Mouse (Mus musculus): ENCODE data around the gene Tshz2. TPM values are rescaled to one million over a fixed set of nuclear protein-coding genes. Genes with fewer than 3 reads are reported as not detected.

Tshz2 gene
- polyA plus RNA-seq, 1 experiment, result 6.2 TPM

DNA sequence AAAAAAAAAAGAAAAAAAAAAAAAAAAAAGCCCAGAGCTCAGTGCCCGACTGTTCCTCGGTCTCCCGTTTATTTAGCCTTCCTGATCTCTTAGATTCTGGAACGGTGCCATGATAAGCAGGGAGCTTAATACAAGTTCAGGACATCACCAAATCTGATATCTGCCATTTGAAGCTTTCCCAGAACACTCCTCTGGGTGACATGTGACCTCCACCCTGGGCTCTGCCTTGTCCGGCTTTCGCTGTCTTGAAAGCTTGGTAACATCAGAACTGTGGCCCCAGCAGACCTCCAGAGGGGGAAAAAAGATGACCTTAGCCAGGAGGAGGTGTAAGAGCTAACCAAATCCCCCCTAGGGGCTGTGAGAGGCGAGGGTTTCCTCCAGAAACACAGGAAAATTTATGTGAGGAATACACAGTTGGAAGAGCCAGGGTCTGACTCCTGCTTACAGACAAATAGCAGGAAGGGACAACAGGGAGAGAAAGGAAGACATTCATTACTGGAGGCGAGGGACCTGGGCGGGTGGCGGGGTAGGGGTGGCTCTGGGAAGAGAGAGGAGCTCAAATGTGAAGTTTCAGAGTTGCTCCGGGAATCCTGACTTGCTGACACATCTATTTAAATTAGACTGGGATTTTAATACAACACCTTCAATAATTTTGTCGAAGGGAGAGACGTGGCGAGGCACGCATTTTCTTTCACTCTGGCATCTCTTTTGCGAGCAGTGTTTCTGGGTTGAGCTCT lies 363.9 kb downstream of the Tshz2 start:
- no peaks in the 10 kb centered on the region for H3K4me1 ChIP-seq (ENCODE audit: control insufficient read depth, insufficient read depth, low read length)
- no peak overlapping the region for H3K4me3 ChIP-seq (replicated peaks; ENCODE audit: extremely low read depth, low read depth, low read length)
- DNase-seq, result no peak
- 39% methylated on average over 16 of the region's 16 CpGs for WGBS
- TF ChIP-seq POLR2A (IDR thresholded peaks at IDR 0.05; ENCODE audit: borderline replicate concordance, extremely low read depth, low read depth, low read length) (no peak), CTCF (IDR thresholded peaks at IDR 0.05; ENCODE audit: insufficient read depth, low read length) (no peak)

DNA sequence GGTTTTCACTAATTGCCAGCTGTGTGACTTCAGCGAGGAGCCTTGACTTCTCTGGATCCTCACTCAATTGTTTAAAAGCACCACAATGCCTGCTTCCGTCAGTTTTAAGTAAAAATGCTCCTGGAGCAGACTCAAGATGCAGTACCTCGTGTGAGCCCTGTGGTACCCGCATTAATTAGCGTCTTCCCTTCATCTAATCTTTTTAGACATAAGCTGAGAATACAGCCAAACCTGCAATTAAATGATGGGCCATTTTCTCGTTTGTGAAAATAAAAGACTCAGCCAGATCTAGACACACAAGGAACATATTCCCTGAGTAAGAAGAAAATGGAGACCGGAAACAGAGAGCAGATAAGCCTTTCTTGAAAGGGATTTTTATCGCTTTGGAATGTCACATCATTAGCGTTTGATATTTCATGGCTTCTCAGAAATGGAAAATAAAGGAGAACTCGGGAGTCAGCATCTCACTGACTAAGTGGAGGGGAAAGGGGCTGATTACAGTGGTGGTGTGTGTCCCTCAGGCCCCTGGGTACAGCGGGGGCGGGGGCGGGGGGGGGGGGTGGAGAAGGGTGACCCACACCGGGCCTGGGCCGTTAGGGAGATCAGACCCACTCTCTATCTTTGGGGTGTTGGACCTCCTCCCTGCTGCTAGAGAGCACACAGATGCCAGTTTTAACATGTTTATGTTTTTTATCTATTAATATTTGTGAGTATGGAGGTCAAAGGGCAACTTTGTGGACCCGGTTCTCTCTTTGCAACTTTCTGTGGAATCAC lies 364.6 kb downstream of the Tshz2 start:
- DNase-seq, result no peak
- WGBS, result 61% methylated on average over 16 of the region's 16 CpGs
- Histone ChIP-seq H3K4me1 (ENCODE audit: control insufficient read depth, insufficient read depth, low read length) (no peaks in the 10 kb centered on the region), H3K4me3 (replicated peaks; ENCODE audit: extremely low read depth, low read depth, low read length) (no peak overlapping the region)
- TF ChIP-seq CTCF (IDR thresholded peaks at IDR 0.05; ENCODE audit: insufficient read depth, low read length) (no peak), POLR2A (IDR thresholded peaks at IDR 0.05; ENCODE audit: borderline replicate concordance, extremely low read depth, low read depth, low read length) (no peak)

DNA sequence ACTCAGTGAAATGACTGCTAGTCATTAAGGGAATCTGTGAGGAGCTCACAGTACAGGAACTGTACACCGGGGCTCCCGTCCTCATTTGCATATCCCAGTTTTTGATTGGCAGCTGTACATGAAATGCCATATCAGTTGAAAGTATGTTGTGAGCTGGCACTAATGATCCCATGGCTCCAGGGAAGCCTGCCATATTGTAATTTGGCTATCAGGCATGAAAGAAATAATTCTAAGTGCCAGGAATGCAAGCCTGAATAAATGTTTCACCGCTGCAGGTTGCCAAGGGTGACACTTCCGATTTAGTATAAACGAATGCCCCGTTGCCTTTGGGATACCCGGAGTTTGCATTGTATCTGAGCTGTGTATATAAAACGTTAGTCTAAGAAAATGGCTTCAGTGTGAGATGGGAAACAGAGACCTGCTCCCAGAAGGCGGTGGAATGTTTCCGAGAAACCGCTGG lies 366.1 kb downstream of the Tshz2 start:
- TF ChIP-seq POLR2A (IDR thresholded peaks at IDR 0.05; ENCODE audit: borderline replicate concordance, extremely low read depth, low read depth, low read length) (no peak), CTCF (IDR thresholded peaks at IDR 0.05; ENCODE audit: insufficient read depth, low read length) (no peak)
- 38% methylated on average over 11 of the region's 11 CpGs for WGBS
- Histone ChIP-seq H3K4me3 (replicated peaks; ENCODE audit: extremely low read depth, low read depth, low read length) (no peak overlapping the region), H3K4me1 (ENCODE audit: control insufficient read depth, insufficient read depth, low read length) (no peaks in the 10 kb centered on the region)
- DNase-seq, result no peak

- DNase-seq, result peak; percentile 57
- 25% methylated on average over 25 of the region's 25 CpGs for WGBS
- H3K4me1 ChIP-seq (ENCODE audit: control insufficient read depth, insufficient read depth, low read length), result no peaks in the 10 kb centered on the region
- TF ChIP-seq CTCF (IDR thresholded peaks at IDR 0.05; ENCODE audit: insufficient read depth, low read length), result no peak
- no peak for TF ChIP-seq POLR2A (IDR thresholded peaks at IDR 0.05; ENCODE audit: borderline replicate concordance, extremely low read depth, low read depth, low read length)
- peak overlapping the region; percentile 45 for H3K4me3 ChIP-seq (replicated peaks; ENCODE audit: extremely low read depth, low read depth, low read length)
Measured at GRCm38 (mm10) chr2:170002594-170003504, 370.0 kb downstream of the Tshz2 start.

DNA sequence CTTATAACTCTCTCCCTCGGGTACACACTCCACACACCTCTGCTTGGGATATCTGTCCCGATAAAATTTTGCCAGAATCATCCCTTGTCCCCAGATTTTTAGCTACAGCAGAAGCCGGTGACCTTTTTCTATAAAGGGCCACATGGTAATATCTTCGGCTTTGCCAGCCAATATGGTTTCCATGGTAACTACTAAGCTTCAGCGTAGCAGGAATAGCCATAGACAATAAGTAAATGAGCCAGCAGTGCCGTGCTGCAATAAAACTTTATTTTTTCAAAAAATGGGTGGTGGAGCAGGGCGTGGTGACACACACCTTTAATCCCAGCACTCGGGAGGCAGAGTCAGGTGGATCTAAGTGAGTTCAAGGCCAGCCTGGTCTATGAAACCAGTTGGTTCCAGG lies 370.9 kb downstream of the Tshz2 start:
- TF ChIP-seq CTCF (IDR thresholded peaks at IDR 0.05; ENCODE audit: insufficient read depth, low read length) (no peak), POLR2A (IDR thresholded peaks at IDR 0.05; ENCODE audit: borderline replicate concordance, extremely low read depth, low read depth, low read length) (no peak)
- DNase-seq, result no peak
- WGBS, result 72% methylated on average over 8 of the region's 8 CpGs
- no peak overlapping the region for H3K4me3 ChIP-seq (replicated peaks; ENCODE audit: extremely low read depth, low read depth, low read length)
- no peaks in the 10 kb centered on the region for H3K4me1 ChIP-seq (ENCODE audit: control insufficient read depth, insufficient read depth, low read length)

- WGBS, result 70% methylated on average over 8 of the region's 8 CpGs
- no peak overlapping the region for H3K4me3 ChIP-seq (replicated peaks; ENCODE audit: extremely low read depth, low read depth, low read length)
- H3K4me1 ChIP-seq (ENCODE audit: control insufficient read depth, insufficient read depth, low read length), result no peaks in the 10 kb centered on the region
- DNase-seq, result no peak
- TF ChIP-seq CTCF (IDR thresholded peaks at IDR 0.05; ENCODE audit: insufficient read depth, low read length) (no peak), POLR2A (IDR thresholded peaks at IDR 0.05; ENCODE audit: borderline replicate concordance, extremely low read depth, low read depth, low read length) (no peak)
Measured at GRCm38 (mm10) chr2:170006829-170007228, 374.0 kb downstream of the Tshz2 start.

DNA sequence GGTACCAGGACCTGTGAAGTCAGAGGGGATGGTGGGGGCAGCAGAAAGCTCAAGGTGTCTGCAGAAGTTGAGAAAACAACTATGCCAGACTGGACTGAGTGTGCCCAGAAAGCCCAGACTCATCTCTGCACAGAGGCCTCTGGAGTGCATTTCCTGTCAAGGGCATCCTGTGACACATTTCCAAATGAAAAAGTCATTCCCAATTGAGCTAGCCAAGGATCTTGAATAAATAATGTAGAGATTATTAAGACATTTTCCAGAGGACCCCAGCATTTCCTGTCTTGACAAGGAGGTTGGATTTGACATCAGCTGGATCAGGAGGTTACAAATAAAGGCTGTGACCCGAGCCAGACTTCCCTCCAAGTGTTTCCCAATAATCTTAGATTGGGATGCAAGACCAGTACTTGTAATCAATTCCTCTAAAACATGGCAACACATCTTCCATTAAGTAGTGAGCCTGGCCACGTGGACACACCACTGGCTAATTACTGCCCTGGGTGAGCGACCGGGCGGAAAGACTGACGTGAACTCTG lies 374.7 kb downstream of the Tshz2 start:
- no peak overlapping the region for H3K4me3 ChIP-seq (replicated peaks; ENCODE audit: extremely low read depth, low read depth, low read length)
- 68% methylated on average over 6 of the region's 6 CpGs for WGBS
- H3K4me1 ChIP-seq (ENCODE audit: control insufficient read depth, insufficient read depth, low read length), result no peaks in the 10 kb centered on the region
- TF ChIP-seq CTCF (IDR thresholded peaks at IDR 0.05; ENCODE audit: insufficient read depth, low read length) (no peak), POLR2A (IDR thresholded peaks at IDR 0.05; ENCODE audit: borderline replicate concordance, extremely low read depth, low read depth, low read length) (no peak)
- no peak for DNase-seq

- 80% methylated on average over 11 of the region's 11 CpGs for WGBS
- Histone ChIP-seq H3K4me1 (ENCODE audit: control insufficient read depth, insufficient read depth, low read length) (no peaks in the 10 kb centered on the region), H3K4me3 (replicated peaks; ENCODE audit: extremely low read depth, low read depth, low read length) (no peak overlapping the region)
- TF ChIP-seq POLR2A (IDR thresholded peaks at IDR 0.05; ENCODE audit: borderline replicate concordance, extremely low read depth, low read depth, low read length) (no peak), CTCF (IDR thresholded peaks at IDR 0.05; ENCODE audit: insufficient read depth, low read length) (no peak)
- no peak for DNase-seq
Measured at GRCm38 (mm10) chr2:170009729-170010128, 376.9 kb downstream of the Tshz2 start.

GRCm38 (mm10) chr2:170011858-170012257 lies 379.0 kb downstream of the Tshz2 start:
- WGBS, result 51% methylated on average over 8 of the region's 8 CpGs
- no peak for TF ChIP-seq CTCF (IDR thresholded peaks at IDR 0.05; ENCODE audit: insufficient read depth, low read length)
- TF ChIP-seq POLR2A (IDR thresholded peaks at IDR 0.05; ENCODE audit: borderline replicate concordance, extremely low read depth, low read depth, low read length), result no peak
- DNase-seq, result no peak
- Histone ChIP-seq H3K4me3 (replicated peaks; ENCODE audit: extremely low read depth, low read depth, low read length) (no peak overlapping the region), H3K4me1 (ENCODE audit: control insufficient read depth, insufficient read depth, low read length) (no peaks in the 10 kb centered on the region)

All from lung, adult 2 months (tissue).